Mouse (Mus musculus): ENCODE measurements around the gene Gspt1.

GRCm38 (mm10) chr16:11284881-11285280 is 30.8 kb upstream of the Gspt1 start:
- TF ChIP-seq CTCF (IDR thresholded peaks at IDR 0.05; ENCODE audit: control insufficient read depth, insufficient read depth, insufficient read length) (no peak), MAX (IDR thresholded peaks at IDR 0.05) (no peak), CEBPB (IDR thresholded peaks at IDR 0.05; ENCODE audit: low read depth) (no peak), MYOG (IDR thresholded peaks at IDR 0.05; ENCODE audit: control insufficient read depth, extremely low read depth, insufficient read length) (no peak), USF1 (IDR thresholded peaks at IDR 0.05; ENCODE audit: low read depth) (no peak)

Measured in C2C12 (cell line).